Mouse (Mus musculus) liver, embryonic 14.5 days (tissue): Measurements from ENCODE around the gene Rassf5. TPM values are rescaled to one million over a fixed set of nuclear protein-coding genes. Genes with fewer than 3 reads are reported as not detected.

Experiments used
- ATAC-seq: fragments of 200-750 bp; cut with Nextera tagmentation; 2 replicates; pipeline ENCODE4 v1.8.0; 2017; ENCODE audit warnings: moderate number of reproducible peaks, mild to moderate bottlenecking, moderate library complexity; ENCODE audit not compliant: insufficient read depth
- DNase-seq, 3 experiments: peaks; one replicate each; pipeline ENCODE4 v3.0.0-alpha.2; 2012 to 2013; ENCODE audit warnings: low read depth in 3 of 3, low spot score in 3 of 3
- H3K27ac ChIP-seq: fragments of 300-500 bp; sonication (generic); 2 replicates; pipeline ENCODE4 v1.5.1; 2014; ENCODE audit warnings: moderate library complexity, mild to moderate bottlenecking, control low read depth, inconsistent platforms
- H3K27me3 ChIP-seq: fragments of 300-500 bp; sonication (generic); 2 replicates; pipeline ENCODE4 v1.6.1; 2014; ENCODE audit warnings: mild to moderate bottlenecking, low read length, moderate library complexity; ENCODE audit not compliant: control insufficient read depth, insufficient read depth
- H3K36me3 ChIP-seq: fragments of 300-500 bp; sonication (generic); replicated peaks from 2 replicates; pipeline ENCODE4 v1.6.1; 2014; ENCODE audit warnings: low read depth; ENCODE audit not compliant: control insufficient read depth, insufficient read depth
- H3K4me1 ChIP-seq, 2 experiments: fragments of 200-500 bp in 1 of 2; fragments of 300-500 bp in 1 of 2; sonication (generic) in 1 of 2; replicated peaks; 2 replicates each; pipeline ENCODE4 v1.6.1; 2012 to 2014; ENCODE audit warnings: antibody characterized with exemption in 1 of 2, inconsistent platforms in 1 of 2, low read length in 1 of 2; ENCODE audit not compliant: control insufficient read depth in 2 of 2, insufficient read depth in 2 of 2
- H3K4me2 ChIP-seq: fragments of 300-500 bp; sonication (generic); 2 replicates; pipeline ENCODE4 v1.6.1; 2014; ENCODE audit warnings: low read depth, mild to moderate bottlenecking, control low read depth, moderate library complexity
- H3K4me3 ChIP-seq, 2 experiments: fragments of 200-500 bp in 1 of 2; fragments of 300-500 bp in 1 of 2; sonication (generic) in 1 of 2; 2 replicates each; pipeline ENCODE4 v1.5.1; 2012 to 2014; ENCODE audit warnings: low read depth in 2 of 2, low read length in 2 of 2, mild to moderate bottlenecking in 2 of 2, control low read depth in 1 of 2, inconsistent platforms in 1 of 2, moderate library complexity in 1 of 2; ENCODE audit not compliant: insufficient read depth in 1 of 2
- H3K9ac ChIP-seq: fragments of 300-500 bp; sonication (generic); replicated peaks from 2 replicates; pipeline ENCODE4 v1.6.1; 2014; ENCODE audit warnings: mild to moderate bottlenecking, control low read depth, moderate library complexity
- H3K9me3 ChIP-seq: fragments of 300-500 bp; sonication (generic); 2 replicates; pipeline ENCODE4 v1.6.1; 2016; ENCODE audit warnings: low read length, mixed read lengths; ENCODE audit not compliant: control insufficient read depth
- CTCF ChIP-seq: IDR thresholded peaks from 2 replicates; pipeline ENCODE4 v1.5.1; 2016; ENCODE audit warnings: antibody characterized with exemption, low read depth, control low read depth
- EP300 ChIP-seq: IDR thresholded peaks from 2 replicates; pipeline ENCODE4 v1.6.1; 2016; ENCODE audit warnings: antibody characterized with exemption, low read depth
- WGBS: fragments of 180-500 bp; shearing (Covaris S2); extraction: QIAGEN DNeasy Blood & Tissue Kit; methylation state at CpG from one replicate; pipeline ENCODE4 v1.1.7; 2014; ENCODE audit not compliant: insufficient replicate concordance; 5-methylcytosine and 5-hydroxymethylcytosine counted together
- polyA plus RNA-seq, 2 experiments: library from polyadenylated mRNA; depleted of rRNA in 1 of 2; stranded (reverse) in 1 of 2; unstranded in 1 of 2; fragments of >200 nt; fragmentation: Nextera tagmentation in 1 of 2; extraction: Ambion mirVana in 1 of 2; gene quantifications; 2 replicates each; pipeline versions ENCODE4 v1.2.1 to v1.2.3; 2012 to 2014

Rassf5 gene
- polyA plus RNA-seq, 2 experiments, result 2.1 to 3.6 TPM

- Histone ChIP-seq H3K4me1 (peaks cover 18 to 25% of the 10 kb centered on the region in 2 experiments), H3K4me3 (peak overlapping the region; percentile 74 to 77), H3K4me2 (peak overlapping the region; percentile 92), H3K27ac (peak overlapping the region; percentile 88), H3K9ac (peak overlapping the region; percentile 93), H3K36me3 (peaks cover 23% of the 10 kb centered on the region), H3K27me3 (no peaks in the 10 kb centered on the region), H3K9me3 (no peaks in the 10 kb centered on the region)
- 11% methylated on average over 5 of the region's 5 CpGs for WGBS
- TF ChIP-seq EP300 (no peak), CTCF (no peak)
- ATAC-seq, result no peak
- DNase-seq, result no peak
Observed at GRCm38 (mm10) chr1:131137111-131137510, 107.9 kb downstream of the Rassf5 start.

- ATAC-seq (peak; percentile 27), DNase-seq (peak in 2 of 3 experiments; percentile 50 to 55)
- no peaks in the 10 kb centered on the region for H3K9me3 ChIP-seq
- H3K27me3 ChIP-seq, result no peaks in the 10 kb centered on the region
- H3K4me3 ChIP-seq, result peak overlapping the region; percentile 61 to 77
- peak overlapping the region; percentile 88 for H3K27ac ChIP-seq
- TF ChIP-seq EP300, result peak; percentile 45; the same call in 1 of the 2 replicates
- TF ChIP-seq CTCF, result no peak
- H3K9ac ChIP-seq, result peak overlapping the region; percentile 93
- H3K4me2 ChIP-seq, result peak overlapping the region; percentile 92
- H3K36me3 ChIP-seq, result peaks cover 23% of the 10 kb centered on the region
- 14% methylated on average over 10 of the region's 10 CpGs for WGBS
- peaks cover 18 to 25% of the 10 kb centered on the region in 2 experiments for H3K4me1 ChIP-seq
Observed at GRCm38 (mm10) chr1:131135960-131136629, 109.0 kb downstream of the Rassf5 start.

- Histone ChIP-seq H3K36me3 (peaks cover 31% of the 10 kb centered on the region), H3K4me2 (peak overlapping the region; percentile 92), H3K27me3 (no peaks in the 10 kb centered on the region), H3K9me3 (no peaks in the 10 kb centered on the region), H3K9ac (peak overlapping the region; percentile 93), H3K27ac (peak overlapping the region; percentile 88), H3K4me1 (peaks cover 18 to 25% of the 10 kb centered on the region in 2 experiments), H3K4me3 (peak overlapping the region; percentile 61 to 77)
- ATAC-seq, result no peak
- TF ChIP-seq CTCF (no peak), EP300 (peak; percentile 17; the same call in 1 of the 2 replicates)
- DNase-seq, result no peak
- 39% methylated on average over 8 of the region's 8 CpGs for WGBS
Observed at GRCm38 (mm10) chr1:131134942-131135522, 110.0 kb downstream of the Rassf5 start.

- Histone ChIP-seq H3K4me2 (peak overlapping the region; percentile 92), H3K4me3 (peak overlapping the region; percentile 39 to 77), H3K9me3 (no peaks in the 10 kb centered on the region; the same call in 1 of the 2 replicates), H3K9ac (no peak overlapping the region; the same call in none of the 2 replicates), H3K27me3 (no peaks in the 10 kb centered on the region), H3K27ac (peak overlapping the region; percentile 88), H3K4me1 (peaks cover 13 to 22% of the 10 kb centered on the region in 2 experiments), H3K36me3 (peaks cover 39% of the 10 kb centered on the region)
- 82% methylated on average over 6 of the region's 6 CpGs for WGBS
- no peak for TF ChIP-seq EP300
- no peak for TF ChIP-seq CTCF
- no peak for DNase-seq
- ATAC-seq, result no peak
Observed at GRCm38 (mm10) chr1:131134231-131134630, 110.8 kb downstream of the Rassf5 start.

Other genes with a start within 250 kb of the Rassf5 start
- gene Il10, start 225.4 kb downstream of the Rassf5 start, polyA plus RNA-seq (2012; rRNA removed), result 0.03 TPM in 2 replicates
- not detected in 2 replicates for gene Il10, start 225.4 kb downstream of the Rassf5 start, polyA plus RNA-seq (2014; fragmentation: Nextera tagmentation; extraction: Ambion mirVana)
- gene Mapkapk2, start 147.4 kb downstream of the Rassf5 start, polyA plus RNA-seq (2012; rRNA removed), result 10.3 and 12.9 TPM in 2 replicates
- gene Mapkapk2, start 147.4 kb downstream of the Rassf5 start, polyA plus RNA-seq (2014; fragmentation: Nextera tagmentation; extraction: Ambion mirVana), result 12.8 and 13.6 TPM in 2 replicates
- gene Dyrk3, start 106.9 kb downstream of the Rassf5 start, polyA plus RNA-seq (2012; rRNA removed), result 8.5 and 10.6 TPM in 2 replicates
- gene Dyrk3, start 106.9 kb downstream of the Rassf5 start, polyA plus RNA-seq (2014; fragmentation: Nextera tagmentation; extraction: Ambion mirVana), result 14.3 and 14.9 TPM in 2 replicates
- gene Eif2d, start 92.1 kb downstream of the Rassf5 start, polyA plus RNA-seq (2012; rRNA removed), result 15.8 and 19.0 TPM in 2 replicates
- gene Eif2d, start 92.1 kb downstream of the Rassf5 start, polyA plus RNA-seq (2014; fragmentation: Nextera tagmentation; extraction: Ambion mirVana), result 29.2 and 30.1 TPM in 2 replicates
- gene Ikbke, start 34.3 kb upstream of the Rassf5 start, polyA plus RNA-seq (2012; rRNA removed), result 6.1 and 6.4 TPM in 2 replicates
- gene Ikbke, start 34.3 kb upstream of the Rassf5 start, polyA plus RNA-seq (2014; fragmentation: Nextera tagmentation; extraction: Ambion mirVana), result 4.9 and 5.7 TPM in 2 replicates